Mouse (Mus musculus): Measurements from ENCODE around the gene Klhl26. TPM values are rescaled to one million over a fixed set of nuclear protein-coding genes. Genes with fewer than 3 reads are reported as not detected.
A peak's percentile ranks its signal among the peaks of the same experiment; 100 is the strongest.

Gene Klhl26
- polyA plus RNA-seq, 1 experiment from 2014 or later, result 35.0 TPM

DNA sequence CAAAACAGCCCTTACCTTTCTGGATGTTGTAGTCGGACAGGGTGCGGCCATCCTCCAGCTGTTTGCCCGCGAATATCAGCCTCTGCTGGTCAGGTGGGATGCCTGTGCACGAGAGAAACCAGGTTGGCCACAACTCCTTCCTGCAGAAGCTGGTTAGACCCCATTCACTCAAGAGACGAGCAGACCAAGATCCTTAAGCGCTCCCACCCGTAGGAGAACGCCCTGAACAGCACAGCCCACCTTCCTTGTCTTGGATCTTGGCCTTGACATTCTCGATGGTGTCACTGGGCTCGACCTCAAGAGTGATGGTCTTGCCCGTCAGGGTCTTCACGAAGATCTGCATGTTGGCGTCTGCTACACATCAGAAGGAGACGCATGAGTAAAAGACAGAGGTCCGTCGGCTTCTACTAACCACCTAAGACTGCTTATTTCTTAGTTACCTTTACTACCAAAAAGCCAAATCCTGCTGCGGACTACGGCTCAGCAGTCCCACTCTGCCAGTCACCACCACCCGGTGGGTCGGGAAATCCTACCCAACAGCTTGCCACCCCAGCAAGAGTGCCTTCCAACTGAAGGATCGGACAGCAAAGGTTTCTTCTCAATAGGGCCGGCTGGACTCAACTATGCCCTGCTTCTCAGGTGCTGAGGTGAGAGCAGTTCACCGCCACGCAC is 32.6 kb upstream of the Klhl26 start:
- Histone ChIP-seq H3K9me3 (replicated peaks) (no peaks in the 10 kb centered on the region), H3K27ac (replicated peaks) (peak overlapping the region; percentile 97; the same call in 1 of the 2 replicates), H3K4me3 (replicated peaks) (peak overlapping the region; percentile 94), H3K9ac (replicated peaks) (peak overlapping the region; percentile 95), H3K4me1 (peaks cover 41% of the 10 kb centered on the region), H3K36me3 (peaks cover 29% of the 10 kb centered on the region), H3K4me2 (peak overlapping the region; percentile 98), H3K27me3 (replicated peaks) (no peaks in the 10 kb centered on the region)
- ATAC-seq (ENCODE audit: low FRiP score), result no peak
- 15% methylated on average over 25 of the region's 25 CpGs for WGBS

DNA sequence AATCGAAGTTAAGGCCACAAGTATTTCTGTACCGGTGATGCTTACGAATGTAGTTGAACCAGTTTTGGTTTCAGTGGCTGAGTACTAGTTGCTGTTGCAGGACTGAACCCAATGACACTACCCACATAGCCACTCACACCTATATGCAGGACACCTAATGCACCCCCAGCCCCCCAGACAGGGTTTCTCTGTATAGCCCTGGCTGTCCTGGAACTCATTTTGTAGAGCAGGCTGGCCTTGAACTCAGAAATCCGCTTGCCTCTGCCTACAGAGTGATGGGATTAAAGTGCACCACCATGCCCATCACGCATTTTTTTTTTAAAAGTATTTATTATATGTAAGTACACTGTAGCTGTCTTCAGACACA is 30.2 kb upstream of the Klhl26 start:
- Histone ChIP-seq H3K4me1 (peaks cover 65% of the 10 kb centered on the region), H3K27ac (replicated peaks) (peak overlapping the region; percentile 96; the same call in 1 of the 2 replicates), H3K4me3 (replicated peaks) (peak overlapping the region; percentile 70), H3K36me3 (peaks cover 22% of the 10 kb centered on the region), H3K4me2 (peak overlapping the region; percentile 90; the same call in 1 of the 2 replicates), H3K9ac (replicated peaks) (no peak overlapping the region; the same call in 1 of the 2 replicates), H3K27me3 (replicated peaks) (peaks cover 18% of the 10 kb centered on the region), H3K9me3 (replicated peaks) (no peaks in the 10 kb centered on the region)
- 64% methylated on average over 5 of the region's 5 CpGs for WGBS
- no peak for ATAC-seq (ENCODE audit: low FRiP score)

- 2% methylated on average over 40 of the region's 40 CpGs for WGBS
- H3K36me3 ChIP-seq, result peaks cover 22% of the 10 kb centered on the region
- H3K9ac ChIP-seq (replicated peaks), result peak within 1 kb of the TSS; percentile 87
- H3K4me1 ChIP-seq, result peaks cover 70% of the 10 kb centered on the region
- H3K27ac ChIP-seq (replicated peaks), result peak within 1 kb of the TSS; percentile 96
- no peaks in the 10 kb centered on the region for H3K9me3 ChIP-seq (replicated peaks)
- peak; percentile 86 for ATAC-seq (ENCODE audit: low FRiP score)
- peaks cover 23% of the 10 kb centered on the region for H3K27me3 ChIP-seq (replicated peaks)
- H3K4me2 ChIP-seq, result peak within 1 kb of the TSS; percentile 90
- peak within 1 kb of the TSS; percentile 70 for H3K4me3 ChIP-seq (replicated peaks)
These were observed 29.7 kb upstream of the Klhl26 start, which contains the start of gene Rex1bd for GRCm38 (mm10) chr8:70506328-70507026. Gene Rex1bd, minus strand, starts transcription at chr8:70506752.

GRCm38 (mm10) chr8:70505698-70506327 is 29.0 kb upstream of the Klhl26 start:
- Histone ChIP-seq H3K27ac (replicated peaks) (peak overlapping the region; percentile 96), H3K4me3 (replicated peaks) (peak overlapping the region; percentile 70), H3K4me2 (peak overlapping the region; percentile 90), H3K9me3 (replicated peaks) (no peaks in the 10 kb centered on the region), H3K27me3 (replicated peaks) (peaks cover 30% of the 10 kb centered on the region), H3K9ac (replicated peaks) (peak overlapping the region; percentile 87), H3K4me1 (peaks cover 72% of the 10 kb centered on the region), H3K36me3 (peaks cover 22% of the 10 kb centered on the region)
- whole genome bisulfite sequencing, result 38% methylated on average over 32 of the region's 32 CpGs
- peak; percentile 19 for ATAC-seq (ENCODE audit: low FRiP score)

DNA sequence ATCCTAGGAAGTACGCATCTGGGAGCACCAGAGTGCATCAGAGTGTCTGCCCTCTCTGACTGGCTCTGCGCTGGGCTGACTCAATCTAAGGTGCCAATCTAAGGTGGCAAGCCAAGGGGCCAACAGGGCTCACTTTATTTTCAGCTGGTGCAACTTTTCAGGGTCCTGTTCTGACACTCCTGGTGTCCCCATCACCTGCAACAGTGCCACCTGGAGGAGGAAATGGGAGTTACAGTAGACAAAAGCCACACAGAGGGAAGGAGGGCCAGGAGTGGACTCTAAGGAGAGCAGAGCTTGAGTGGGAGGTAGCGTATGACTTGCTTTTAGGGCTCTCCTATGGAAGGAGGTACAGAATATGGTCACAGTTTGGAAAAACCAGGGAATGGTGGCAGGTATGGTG is 28.1 kb upstream of the Klhl26 start:
- 73% methylated on average over 3 of the region's 3 CpGs for WGBS
- 0 out of 2 replicates have a peak overlapping the region, but pooled peaks have one; percentile 4 for H3K4me3 ChIP-seq (replicated peaks)

DNA sequence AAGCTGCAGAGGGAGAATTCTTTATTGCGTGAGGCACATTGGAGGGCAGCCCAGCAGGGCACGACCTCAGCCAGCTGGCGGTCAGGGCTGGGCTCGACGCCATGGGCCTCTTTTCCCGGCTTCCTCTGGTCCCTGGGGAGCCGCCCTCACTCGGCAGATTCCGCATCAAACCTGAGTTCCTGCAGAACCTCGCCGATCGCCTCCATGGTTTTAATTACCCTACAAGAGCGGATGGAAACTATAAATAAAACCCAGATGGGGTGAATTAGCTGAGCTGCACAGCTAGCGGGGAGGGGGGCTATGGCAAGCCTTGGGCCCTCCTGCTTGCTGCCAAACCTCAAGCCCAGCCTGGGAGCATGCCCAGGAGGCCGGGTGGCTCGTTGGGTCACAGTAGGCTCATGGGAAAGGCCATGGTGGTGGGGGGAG is 27.5 kb upstream of the Klhl26 start:
- Histone ChIP-seq H3K9me3 (replicated peaks) (no peaks in the 10 kb centered on the region), H3K27me3 (replicated peaks) (peaks cover 44% of the 10 kb centered on the region), H3K9ac (replicated peaks) (0 out of 2 replicates have a peak overlapping the region, but pooled peaks have one; percentile 87), H3K4me1 (peaks cover 72% of the 10 kb centered on the region), H3K27ac (replicated peaks) (peak overlapping the region; percentile 58), H3K4me2 (peak overlapping the region; percentile 90), H3K4me3 (replicated peaks) (no peak overlapping the region), H3K36me3 (peaks cover 22% of the 10 kb centered on the region)
- WGBS, result 31% methylated on average over 16 of the region's 16 CpGs
- ATAC-seq (ENCODE audit: low FRiP score), result no peak

More for the DNA sequence above, 28.1 kb upstream of the Klhl26 start:
- peak overlapping the region; percentile 58 for H3K27ac ChIP-seq (replicated peaks)
- H3K4me2 ChIP-seq, result peak overlapping the region; percentile 90
- H3K9me3 ChIP-seq (replicated peaks), result no peaks in the 10 kb centered on the region
- ATAC-seq (ENCODE audit: low FRiP score), result no peak
- 0 out of 2 replicates have a peak overlapping the region, but pooled peaks have one; percentile 87 for H3K9ac ChIP-seq (replicated peaks)
- peaks cover 22% of the 10 kb centered on the region for H3K36me3 ChIP-seq
- H3K4me1 ChIP-seq, result peaks cover 76% of the 10 kb centered on the region
- H3K27me3 ChIP-seq (replicated peaks), result peaks cover 39% of the 10 kb centered on the region

DNA sequence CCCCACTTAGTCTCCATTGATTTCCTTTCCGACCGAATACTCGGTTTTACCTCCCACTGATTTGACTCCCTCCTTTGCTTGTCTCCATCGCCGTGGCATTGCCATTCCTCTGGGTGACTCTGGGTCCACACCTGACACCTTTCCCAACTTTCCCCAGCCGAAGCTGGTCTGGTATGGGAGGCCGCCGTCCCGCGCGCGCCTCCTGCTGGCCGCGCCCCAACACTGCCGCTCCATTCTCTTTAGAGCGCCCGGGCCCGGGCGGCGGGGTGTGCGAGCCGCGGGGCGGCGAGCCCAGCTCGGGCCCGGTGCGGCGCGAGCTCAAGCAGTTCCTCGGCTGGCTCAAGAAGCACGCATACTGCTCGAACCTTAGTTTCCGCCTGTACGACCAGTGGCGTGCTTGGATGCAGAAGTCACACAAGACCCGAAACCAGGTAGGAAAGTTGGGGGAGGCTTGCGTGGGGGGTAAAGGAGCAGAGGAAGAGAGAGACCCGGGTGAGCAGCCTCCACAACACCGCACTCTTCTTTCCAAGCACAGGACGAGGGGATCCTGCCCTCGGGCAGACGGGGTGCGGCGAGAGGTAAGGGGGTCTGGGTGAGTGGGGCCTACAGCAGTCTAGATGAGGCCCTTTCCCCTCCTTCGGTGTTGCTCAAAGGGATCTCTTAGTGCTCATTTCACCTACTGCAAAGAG is 26.4 kb upstream of the Klhl26 start:
- ATAC-seq (ENCODE audit: low FRiP score), result no peak
- Histone ChIP-seq H3K4me3 (replicated peaks) (peak overlapping the region; percentile 10; the same call in 1 of the 2 replicates), H3K36me3 (peaks cover 15% of the 10 kb centered on the region), H3K4me2 (peak overlapping the region; percentile 19; the same call in 1 of the 2 replicates), H3K27me3 (replicated peaks) (peaks cover 55% of the 10 kb centered on the region), H3K9ac (replicated peaks) (no peak overlapping the region), H3K9me3 (replicated peaks) (no peaks in the 10 kb centered on the region), H3K27ac (replicated peaks) (no peak overlapping the region), H3K4me1 (peaks cover 62% of the 10 kb centered on the region)
- 12% methylated on average over 46 of the region's 46 CpGs for WGBS

DNA sequence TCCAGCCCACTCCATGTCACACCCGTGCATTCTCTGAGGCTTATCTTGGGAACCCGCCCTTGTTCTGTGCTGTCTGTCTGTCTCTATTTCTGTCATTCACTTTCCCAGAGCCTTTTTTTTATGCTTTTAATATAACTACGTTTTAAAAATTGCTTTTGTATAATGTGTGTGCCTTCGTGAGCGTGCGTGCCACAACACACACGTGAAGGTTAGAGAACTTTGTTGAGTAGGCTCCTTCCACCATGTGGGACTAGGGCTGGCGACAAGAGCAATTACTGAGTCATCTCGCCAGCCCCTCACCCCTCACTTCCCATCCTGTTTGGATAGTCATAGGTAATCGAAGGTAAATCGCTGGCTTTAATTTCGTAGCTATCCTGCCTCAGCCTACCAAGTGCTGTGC is 25.8 kb upstream of the Klhl26 start:
- Histone ChIP-seq H3K4me1 (peaks cover 62% of the 10 kb centered on the region), H3K9me3 (replicated peaks) (no peaks in the 10 kb centered on the region), H3K27ac (replicated peaks) (no peak overlapping the region; the same call in 1 of the 2 replicates), H3K27me3 (replicated peaks) (peaks cover 62% of the 10 kb centered on the region), H3K4me2 (no peak overlapping the region), H3K36me3 (peaks cover 9% of the 10 kb centered on the region), H3K4me3 (replicated peaks) (no peak overlapping the region), H3K9ac (replicated peaks) (0 out of 2 replicates have a peak overlapping the region, but pooled peaks have one; percentile 17)
- 37% methylated on average over 12 of the region's 12 CpGs for WGBS
- ATAC-seq (ENCODE audit: low FRiP score), result no peak

DNA sequence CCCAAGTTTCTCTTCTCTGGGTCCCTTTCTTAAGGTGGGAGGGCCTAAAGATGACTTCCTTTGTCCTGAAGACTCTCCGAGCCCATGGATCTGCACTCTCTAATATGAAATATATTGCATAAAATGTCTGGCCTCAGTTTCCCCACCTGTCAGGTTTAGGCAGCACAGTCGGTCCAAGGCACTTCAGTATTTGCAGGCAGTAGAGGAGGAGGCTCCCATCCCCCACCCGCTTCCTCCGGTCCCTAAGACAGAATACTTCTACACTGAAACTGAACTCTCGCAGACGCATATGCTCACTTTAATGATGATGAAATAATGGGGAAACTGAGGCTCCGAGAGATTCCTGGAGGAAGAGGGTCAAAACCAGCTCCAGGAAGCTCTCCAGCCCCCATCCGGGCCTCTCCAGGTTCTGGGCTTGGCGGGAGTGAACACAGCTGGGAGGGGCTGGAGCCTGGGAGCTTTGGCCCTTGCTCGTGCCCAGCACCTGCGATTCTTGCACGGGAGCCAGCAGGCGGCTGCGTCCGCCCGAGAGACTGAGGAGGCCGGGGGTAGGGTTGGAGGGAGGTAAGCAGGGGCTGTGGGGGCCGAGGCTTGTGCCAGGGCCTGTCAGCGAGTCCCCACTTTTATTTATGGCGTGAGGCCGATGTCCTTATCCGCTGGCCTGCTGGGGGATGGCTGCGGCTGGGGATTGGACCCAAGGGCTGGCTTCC is 25.2 kb upstream of the Klhl26 start:
- Histone ChIP-seq H3K4me1 (peaks cover 61% of the 10 kb centered on the region), H3K4me2 (no peak overlapping the region), H3K4me3 (replicated peaks) (no peak overlapping the region), H3K9me3 (replicated peaks) (no peaks in the 10 kb centered on the region), H3K27me3 (replicated peaks) (peaks cover 67% of the 10 kb centered on the region), H3K36me3 (peaks cover 4% of the 10 kb centered on the region), H3K27ac (replicated peaks) (no peak overlapping the region; the same call in 1 of the 2 replicates), H3K9ac (replicated peaks) (peak overlapping the region; percentile 17; the same call in 1 of the 2 replicates)
- 9% methylated on average over 23 of the region's 23 CpGs for WGBS
- ATAC-seq (ENCODE audit: low FRiP score), result no peak

GRCm38 (mm10) chr8:70500386-70501301 is 23.9 kb upstream of the Klhl26 start:
- Histone ChIP-seq H3K4me2 (peak overlapping the region; percentile 46), H3K9me3 (replicated peaks) (no peaks in the 10 kb centered on the region), H3K36me3 (peaks cover 3% of the 10 kb centered on the region; the same call in 1 of the 2 replicates), H3K4me1 (peaks cover 54% of the 10 kb centered on the region), H3K27me3 (replicated peaks) (peaks cover 81% of the 10 kb centered on the region), H3K9ac (replicated peaks) (no peak overlapping the region), H3K27ac (replicated peaks) (no peak overlapping the region), H3K4me3 (replicated peaks) (peak overlapping the region; percentile 24; the same call in 1 of the 2 replicates)
- WGBS, result 11% methylated on average over 39 of the region's 39 CpGs
- no peak for ATAC-seq (ENCODE audit: low FRiP score)

Measured in neural tube, embryonic 15.5 days (tissue).